Comparison of ENCODE assay signal across 12 mouse cellular contexts in genomic region chr2:168055910-168056665, GRCm38 (mm10). TPM values are rescaled to one million over a fixed set of nuclear protein-coding genes. Genes with fewer than 3 reads are reported as not detected.
DNase-seq lines count a peak whose midpoint lies in the region; ATAC-seq and TF ChIP-seq lines count a peak whose summit lies in the region.
"Had no signal": no experiment of that assay in that cellular context is flagged by ENCODE, and none has a peak within 500 bp of the region (broad histone marks: within the 10 kb centered on the region; RNA-seq: fewer than 3 reads in every experiment).

No protein-coding gene starts in this region.

- no peak overlapping the region; the same call in 1 of the 2 replicates for H3K27ac ChIP-seq in kidney, embryonic 14.5 days (ENCODE audit: low read depth, low read length)
- H3K27ac ChIP-seq in stomach, embryonic 15.5 days = peak overlapping the region; percentile 24; the same call in 1 of the 2 replicates
- no peak overlapping the region for H3K27ac ChIP-seq in stomach, postnatal 0 days (replicated peaks)
- H3K27ac ChIP-seq in embryonic facial prominence, embryonic 15.5 days (replicated peaks) = peak overlapping the region; percentile 85
- H3K27ac ChIP-seq: hindbrain, embryonic 12.5 days; liver, embryonic 12.5 days; neural tube, embryonic 12.5 days had no signal

- ATAC-seq in kidney, embryonic 14.5 days (ENCODE audit: low FRiP score, low TSS enrichment) = peak; percentile 24; the same call in 1 of the 2 replicates
- ATAC-seq in stomach, embryonic 15.5 days (ENCODE audit: insufficient read depth, low FRiP score, low read depth) = no peak
- no peak for ATAC-seq in stomach, postnatal 0 days (ENCODE audit: low FRiP score, low TSS enrichment)
- ATAC-seq in embryonic facial prominence, embryonic 15.5 days (ENCODE audit: insufficient number of reproducible peaks, low FRiP score, low TSS enrichment, low read depth) = 0 out of 2 replicates have a peak, but pooled peaks have one; percentile 70
- ATAC-seq: liver, embryonic 12.5 days had no signal

- H3K36me3 ChIP-seq in kidney, embryonic 14.5 days (ENCODE audit: control insufficient read depth, insufficient read depth, low read length) = no peaks in the 10 kb centered on the region
- H3K36me3 ChIP-seq in stomach, embryonic 15.5 days = no peaks in the 10 kb centered on the region
- no peaks in the 10 kb centered on the region for H3K36me3 ChIP-seq in stomach, postnatal 0 days (ENCODE audit: control insufficient read depth, insufficient read depth, low read length)
- H3K36me3 ChIP-seq in embryonic facial prominence, embryonic 15.5 days = no peaks in the 10 kb centered on the region
- H3K36me3 ChIP-seq: hindbrain, embryonic 12.5 days; liver, embryonic 12.5 days; neural tube, embryonic 12.5 days had no signal

- TF ChIP-seq EP300 in stomach, postnatal 0 days (optimal IDR thresholded peaks at IDR 0.05) = no peak

- H3K4me2 ChIP-seq in kidney, embryonic 14.5 days (replicated peaks; ENCODE audit: low read depth, low read length) = 0 out of 2 replicates have a peak overlapping the region, but pooled peaks have one; percentile 8
- H3K4me2 ChIP-seq in stomach, embryonic 15.5 days = no peak overlapping the region
- no peak overlapping the region for H3K4me2 ChIP-seq in stomach, postnatal 0 days (replicated peaks; ENCODE audit: low read depth)
- H3K4me2 ChIP-seq in embryonic facial prominence, embryonic 15.5 days (replicated peaks) = peak overlapping the region; percentile 23; the same call in 1 of the 2 replicates
- H3K4me2 ChIP-seq: hindbrain, embryonic 12.5 days; liver, embryonic 12.5 days; neural tube, embryonic 12.5 days had no signal

- 0 out of 2 replicates have a peak, but pooled peaks cover 2% of the 10 kb centered on the region for H3K9me3 ChIP-seq in kidney, embryonic 14.5 days (ENCODE audit: control insufficient read depth, low read length)
- H3K9me3 ChIP-seq in stomach, embryonic 15.5 days = no peaks in the 10 kb centered on the region
- H3K9me3 ChIP-seq in stomach, postnatal 0 days (ENCODE audit: control insufficient read depth, low read length) = no peaks in the 10 kb centered on the region
- H3K9me3 ChIP-seq in embryonic facial prominence, embryonic 15.5 days (replicated peaks) = no peaks in the 10 kb centered on the region
- H3K9me3 ChIP-seq: hindbrain, embryonic 12.5 days; liver, embryonic 12.5 days; neural tube, embryonic 12.5 days had no signal

- H3K27me3 ChIP-seq in kidney, embryonic 14.5 days (ENCODE audit: control insufficient read depth, insufficient read depth, low read length) = peaks cover 9% of the 10 kb centered on the region; the same call in 1 of the 2 replicates
- H3K27me3 ChIP-seq in stomach, embryonic 15.5 days (replicated peaks) = 0 out of 2 replicates have a peak, but pooled peaks cover 3% of the 10 kb centered on the region
- no peaks in the 10 kb centered on the region for H3K27me3 ChIP-seq in stomach, postnatal 0 days (ENCODE audit: control insufficient read depth, insufficient read depth, low read length)
- H3K27me3 ChIP-seq in embryonic facial prominence, embryonic 15.5 days = no peaks in the 10 kb centered on the region

- no peak overlapping the region for H3K9ac ChIP-seq in kidney, embryonic 14.5 days (ENCODE audit: low read depth, low read length)
- no peak overlapping the region for H3K9ac ChIP-seq in stomach, embryonic 15.5 days
- no peak overlapping the region for H3K9ac ChIP-seq in stomach, postnatal 0 days (ENCODE audit: low read length)
- H3K9ac ChIP-seq in embryonic facial prominence, embryonic 15.5 days = no peak overlapping the region
- H3K9ac ChIP-seq: hindbrain, embryonic 12.5 days; liver, embryonic 12.5 days; neural tube, embryonic 12.5 days had no signal

- DNase-seq in kidney, adult 18-20 months = no peak
- DNase-seq in stomach, postnatal 0 days (ENCODE audit: low spot score) = no peak
- no peak for DNase-seq in thymus, adult 18-20 months
- DNase-seq in right cerebral cortex, postnatal 10 days (ENCODE audit: low spot score in 2 of 2) = no peak
- DNase-seq: cerebellum, adult 9-10 months; right cerebral cortex, postnatal 14 days had no signal

- WGBS in kidney, embryonic 14.5 days = 35% methylated on average over 14 of the region's 14 CpGs
- 29% methylated on average over 14 of the region's 14 CpGs for WGBS in stomach, embryonic 15.5 days
- WGBS in stomach, postnatal 0 days = 33% methylated on average over 14 of the region's 14 CpGs
- WGBS in embryonic facial prominence, embryonic 15.5 days = 15% methylated on average over 14 of the region's 14 CpGs

- no peak for TF ChIP-seq CTCF in stomach, postnatal 0 days (IDR thresholded peaks at IDR 0.05; ENCODE audit: low read depth)

- H3K4me3 ChIP-seq in kidney, embryonic 14.5 days (ENCODE audit: low read length) = no peak overlapping the region
- no peak overlapping the region for H3K4me3 ChIP-seq in stomach, embryonic 15.5 days (replicated peaks)
- H3K4me3 ChIP-seq in stomach, postnatal 0 days (ENCODE audit: low read depth, low read length) = no peak overlapping the region
- H3K4me3 ChIP-seq in embryonic facial prominence, embryonic 15.5 days (replicated peaks) = no peak overlapping the region
- H3K4me3 ChIP-seq: hindbrain, embryonic 12.5 days; liver, embryonic 12.5 days; neural tube, embryonic 12.5 days had no signal

- peaks cover 16% of the 10 kb centered on the region for H3K4me1 ChIP-seq in kidney, embryonic 14.5 days (ENCODE audit: control insufficient read depth, insufficient read depth, low read length)
- peaks cover 3% of the 10 kb centered on the region; the same call in 1 of the 2 replicates for H3K4me1 ChIP-seq in stomach, embryonic 15.5 days
- H3K4me1 ChIP-seq in stomach, postnatal 0 days (replicated peaks; ENCODE audit: control insufficient read depth, insufficient read depth) = no peaks in the 10 kb centered on the region
- peaks cover 33% of the 10 kb centered on the region for H3K4me1 ChIP-seq in embryonic facial prominence, embryonic 15.5 days
- H3K4me1 ChIP-seq: neural tube, embryonic 12.5 days had no signal

RNA-seq across cellular contexts. Expression of gene Pard6b, which starts 24.7 kb away (rescaled TPM):
- polyA plus RNA-seq in kidney, embryonic 14.5 days (2014; fragmentation: Nextera tagmentation; extraction: Ambion mirVana) = 9.7 and 22.0 TPM in 2 replicates
- polyA plus RNA-seq in stomach, embryonic 15.5 days (2015; fragmentation: Nextera tagmentation; extraction: Ambion mirVana) = 12.7 and 14.9 TPM in 2 replicates
- 11.8 and 12.3 TPM in 2 replicates for polyA plus RNA-seq in stomach, postnatal 0 days (2015; fragmentation: Nextera tagmentation; extraction: Ambion mirVana)
- polyA plus RNA-seq in embryonic facial prominence, embryonic 15.5 days (2015; fragmentation: Nextera tagmentation; extraction: Ambion mirVana) = 3.6 and 4.1 TPM in 2 replicates

RNA-seq across cellular contexts. Expression of gene Ripor3, which starts 45.7 kb away (rescaled TPM):
- polyA plus RNA-seq in kidney, embryonic 14.5 days (2014; fragmentation: Nextera tagmentation; extraction: Ambion mirVana) = 0.53 and 1.0 TPM in 2 replicates
- polyA plus RNA-seq in stomach, embryonic 15.5 days (2015; fragmentation: Nextera tagmentation; extraction: Ambion mirVana) = 3.5 and 4.5 TPM in 2 replicates
- 3.0 and 3.2 TPM in 2 replicates for polyA plus RNA-seq in stomach, postnatal 0 days (2015; fragmentation: Nextera tagmentation; extraction: Ambion mirVana)
- 8.3 and 8.4 TPM in 2 replicates for polyA plus RNA-seq in embryonic facial prominence, embryonic 15.5 days (2015; fragmentation: Nextera tagmentation; extraction: Ambion mirVana)

Comparison
In these comparisons a context has a peak if more than half of its experiments do, and no peak if none do; other contexts are left out.
1. H3K27ac ChIP-seq: peak in stomach, embryonic 15.5 days (single experiment) and embryonic facial prominence, embryonic 15.5 days (single experiment); none in kidney, embryonic 14.5 days (single experiment) and stomach, postnatal 0 days (single experiment).
2. ATAC-seq: peak in kidney, embryonic 14.5 days (single experiment) and embryonic facial prominence, embryonic 15.5 days (single experiment); none in stomach, embryonic 15.5 days (single experiment) and stomach, postnatal 0 days (single experiment).
3. H3K4me2 ChIP-seq: peak in kidney, embryonic 14.5 days (single experiment) and embryonic facial prominence, embryonic 15.5 days (single experiment); none in stomach, embryonic 15.5 days (single experiment) and stomach, postnatal 0 days (single experiment).